In genomic region chr6:8210661-8211060, GRCm38 (mm10) we compare ENCODE assay signal across 9 mouse cellular contexts. TPM values are rescaled to one million over a fixed set of nuclear protein-coding genes. Genes with fewer than 3 reads are reported as not detected.
A peak's percentile ranks its signal among the peaks of the same experiment; 100 is the strongest.
DNase-seq lines count a peak whose midpoint lies in the region; ATAC-seq and TF ChIP-seq lines count a peak whose summit lies in the region.
"Had no signal": no experiment of that assay in that cellular context is flagged by ENCODE, and none has a peak within 500 bp of the region (broad histone marks: within the 10 kb centered on the region; RNA-seq: fewer than 3 reads in every experiment).

No protein-coding gene starts in this region.

- intact Hi-C loops in left cerebral cortex, postnatal 14 days (cut with DNase I), result no loop called here

- 88% methylated on average over 3 of the region's 3 CpGs for WGBS in forebrain, embryonic 15.5 days

- peaks cover 0 to 11% of the 10 kb centered on the region in 2 experiments; a peak in 2 of 4 replicates for H3K4me1 ChIP-seq in CH12.LX (ENCODE audit: control insufficient read depth in 1 of 2, insufficient read depth in 2 of 2)
- peaks cover 11% of the 10 kb centered on the region for H3K4me1 ChIP-seq in forebrain, embryonic 15.5 days

- H3K4me2 ChIP-seq in CH12.LX (ENCODE audit: insufficient read depth, low read depth, poor library complexity, severe bottlenecking), result peak overlapping the region; percentile 100
- H3K4me2 ChIP-seq in forebrain, embryonic 15.5 days (replicated peaks), result peak overlapping the region; percentile 56

- no peak for TF ChIP-seq POLR2A in CH12.LX (IDR thresholded peaks at IDR 0.05; ENCODE audit: low read depth, low read length)

- H3K36me3 ChIP-seq in CH12.LX (replicated peaks in 1 of 2; ENCODE audit: control insufficient read depth in 1 of 2, insufficient read depth in 1 of 2, low read length in 1 of 2), result peaks cover 11 to 30% of the 10 kb centered on the region in 2 experiments
- H3K36me3 ChIP-seq in forebrain, embryonic 15.5 days, result 0 out of 2 replicates have a peak, but pooled peaks cover 9% of the 10 kb centered on the region

- TF ChIP-seq CTCF in CH12.LX (conservative IDR thresholded peaks at IDR 0.05 in 1 of 2, IDR thresholded peaks at IDR 0.05 in 1 of 2; ENCODE audit: low read depth in 2 of 2, low read length in 2 of 2), result no peak

- no peak overlapping the region for H3K27ac ChIP-seq in CH12.LX (ENCODE audit: insufficient read depth, low read depth)
- H3K27ac ChIP-seq in forebrain, embryonic 15.5 days (replicated peaks), result no peak overlapping the region

- peak overlapping the region; percentile 26 to 97 (median 84) for H3K4me3 ChIP-seq in CH12.LX (replicated peaks in 1 of 3; ENCODE audit: low read depth in 2 of 3, low read length in 2 of 3, poor library complexity in 1 of 3)
- H3K4me3 ChIP-seq in forebrain, embryonic 15.5 days, result peak overlapping the region; percentile 4; the same call in 1 of the 2 replicates

- H3K27me3 ChIP-seq in CH12.LX (replicated peaks), result no peaks in the 10 kb centered on the region
- H3K27me3 ChIP-seq in forebrain, embryonic 15.5 days, result no peaks in the 10 kb centered on the region

- DNase-seq in embryo, embryonic 10.5 days (ENCODE audit: low spot score), result peak; percentile 12
- no peak for DNase-seq in embryo, embryonic 11 days
- peak; percentile 5 for DNase-seq in CH12.LX (ENCODE audit: extremely low read depth)
- DNase-seq in gastrocnemius, postnatal 10 days, result no peak
- DNase-seq in left cerebral cortex, postnatal 14 days (ENCODE audit: low spot score in 2 of 2), result no peak
- DNase-seq in ovary, postnatal 36 days (ENCODE audit: low spot score), result no peak

- no peak for ATAC-seq in forebrain, embryonic 15.5 days (replicated peaks)
- ATAC-seq in megakaryocyte progenitor cell, adult 5-6 weeks (replicated peaks; ENCODE audit: poor library complexity), result peak; percentile 13; the same call in 1 of the 2 replicates
- ATAC-seq: CD4-positive, CD25-positive, alpha-beta regulatory T cell, adult 4 months had no signal

- dilution Hi-C loops in CH12.LX (cut with MboI; ENCODE audit: extremely low pct_ligation_motif_present, extremely low pct_unique_long_range_greater_than_20kb, low sequenced_read_pairs), result no loop called here

- H3K79me2 ChIP-seq in CH12.LX (replicated peaks; ENCODE audit: control insufficient read depth, extremely low read depth, insufficient read depth, poor library complexity, severe bottlenecking), result peaks cover 14% of the 10 kb centered on the region

- H3K9ac ChIP-seq in CH12.LX (ENCODE audit: insufficient read depth, low read depth), result peak overlapping the region; percentile 97; the same call in 1 of the 2 replicates
- H3K9ac ChIP-seq in forebrain, embryonic 15.5 days (replicated peaks), result no peak overlapping the region

- H3K9me3 ChIP-seq in CH12.LX (replicated peaks; ENCODE audit: low read length), result no peaks in the 10 kb centered on the region
- no peaks in the 10 kb centered on the region for H3K9me3 ChIP-seq in forebrain, embryonic 15.5 days

- TF ChIP-seq RAD21 in CH12.LX (IDR thresholded peaks at IDR 0.05; ENCODE audit: low read depth, low read length), result no peak

- in situ Hi-C loops in CH12.LX (cut with MboI; ENCODE audit: low pct_ligation_motif_present, low pct_unique_long_range_greater_than_20kb, low sequenced_read_pairs), result no loop called here

- TF ChIP-seq EP300 in CH12.LX (IDR thresholded peaks at IDR 0.05; ENCODE audit: low read length), result no peak

TF ChIP-seq in CH12.LX, 34 proteins besides CTCF, POLR2A, EP300 and RAD21:
- TF ChIP-seq KAT2A (IDR thresholded peaks at IDR 0.05; ENCODE audit: insufficient replicate concordance, low read length) (no peak), PAX5 (IDR thresholded peaks at IDR 0.05; ENCODE audit: low read length) (no peak), MXI1 (IDR thresholded peaks at IDR 0.05; ENCODE audit: low read depth, low read length) (no peak)
TF ChIP-seq in CH12.LX: peak in this region for 0.

RNA-seq across cellular contexts. Expression of gene Mios, which starts 1.6 kb away (rescaled TPM):
- 24.1 and 24.5 TPM in 2 replicates for total RNA-seq in CH12.LX (2012; rRNA removed)
- 23.7 and 25.1 TPM in 2 replicates for total RNA-seq in CH12.LX (2014; rRNA removed)
- polyA plus RNA-seq in CH12.LX (2012; ENCODE audit: insufficient read length, low read depth), result 26.3 and 27.7 TPM in 2 replicates
- 24.5 and 25.5 TPM in 2 replicates for polyA plus RNA-seq in forebrain, embryonic 15.5 days (2015; fragmentation: Nextera tagmentation; extraction: Ambion mirVana)
- 23.5 and 28.7 TPM in 2 replicates for total RNA-seq in megakaryocyte progenitor cell, adult 5-6 weeks (2015)
- total RNA-seq in megakaryocyte progenitor cell, adult 5-6 weeks (2017), result 24.3 and 33.6 TPM in 2 replicates
- total RNA-seq in gastrocnemius, postnatal 10 days (2021), result 10 to 100 TPM; 16.2 to 17.6 TPM
- total RNA-seq in left cerebral cortex, postnatal 14 days (2021), result 10 to 100 TPM; 22.1 to 24.3 TPM

RNA-seq across cellular contexts. Expression of gene Col28a1, which starts 18.2 kb away (rescaled TPM):
- total RNA-seq in CH12.LX (2012; rRNA removed), result not detected in 2 replicates
- not detected in 2 replicates for total RNA-seq in CH12.LX (2014; rRNA removed)
- not detected in 2 replicates for polyA plus RNA-seq in CH12.LX (2012; ENCODE audit: insufficient read length, low read depth)
- 0.38 and 0.61 TPM in 2 replicates for polyA plus RNA-seq in forebrain, embryonic 15.5 days (2015; fragmentation: Nextera tagmentation; extraction: Ambion mirVana)
- total RNA-seq in megakaryocyte progenitor cell, adult 5-6 weeks (2015), result not detected in 2 replicates
- not detected in 2 replicates for total RNA-seq in megakaryocyte progenitor cell, adult 5-6 weeks (2017)
- 1 to 10 TPM; 4.4 to 5.2 TPM for total RNA-seq in gastrocnemius, postnatal 10 days (2021)
- 1 to 10 TPM; 1.0 to 1.1 TPM for total RNA-seq in left cerebral cortex, postnatal 14 days (2021)
- polyA plus RNA-seq: CD4-positive, CD25-positive, alpha-beta regulatory T cell, adult 4 months had no signal

RNA-seq across cellular contexts. Expression of gene Rpa3, which starts 48.3 kb away (rescaled TPM):
- 72.1 and 74.0 TPM in 2 replicates for total RNA-seq in CH12.LX (2012; rRNA removed)
- 264 and 276 TPM in 2 replicates for total RNA-seq in CH12.LX (2014; rRNA removed)
- polyA plus RNA-seq in CH12.LX (2012; ENCODE audit: insufficient read length, low read depth), result 98.3 and 107 TPM in 2 replicates
- 102 and 115 TPM in 2 replicates for polyA plus RNA-seq in forebrain, embryonic 15.5 days (2015; fragmentation: Nextera tagmentation; extraction: Ambion mirVana)
- 153 and 160 TPM in 2 replicates for total RNA-seq in megakaryocyte progenitor cell, adult 5-6 weeks (2015)
- total RNA-seq in megakaryocyte progenitor cell, adult 5-6 weeks (2017), result 127 and 132 TPM in 2 replicates
- total RNA-seq in gastrocnemius, postnatal 10 days (2021), result 10 to 100 TPM; 18.1 to 20.5 TPM
- 10 to 100 TPM; 15.0 to 16.6 TPM for total RNA-seq in left cerebral cortex, postnatal 14 days (2021)

RNA-seq across cellular contexts. Expression of gene Umad1, which starts 48.4 kb away (rescaled TPM):
- total RNA-seq in CH12.LX (2012; rRNA removed) (10.0 and 11.5 TPM in 2 replicates), CH12.LX (2014; rRNA removed) (17.5 and 17.7 TPM in 2 replicates)
- 7.6 and 8.5 TPM in 2 replicates for polyA plus RNA-seq in CH12.LX (2012; ENCODE audit: insufficient read length, low read depth)
- polyA plus RNA-seq in forebrain, embryonic 15.5 days (2015; fragmentation: Nextera tagmentation; extraction: Ambion mirVana), result 40.1 and 42.7 TPM in 2 replicates
- 13.4 and 23.6 TPM in 2 replicates for total RNA-seq in megakaryocyte progenitor cell, adult 5-6 weeks (2015)
- 8.0 and 11.1 TPM in 2 replicates for total RNA-seq in megakaryocyte progenitor cell, adult 5-6 weeks (2017)
- total RNA-seq in gastrocnemius, postnatal 10 days (2021), result 10 to 100 TPM in 1 of 2 experiments, 1 to 10 TPM in 1; 9.3 to 11.3 TPM
- 10 to 100 TPM; 32.6 to 33.5 TPM for total RNA-seq in left cerebral cortex, postnatal 14 days (2021)

RNA-seq across cellular contexts. Expression of gene Gm45062, which starts 48.6 kb away (rescaled TPM):
- total RNA-seq in CH12.LX (2012; rRNA removed) (2.4 and 2.7 TPM in 2 replicates), CH12.LX (2014; rRNA removed) (3.2 and 3.3 TPM in 2 replicates)
- 4.1 and 4.4 TPM in 2 replicates for polyA plus RNA-seq in CH12.LX (2012; ENCODE audit: insufficient read length, low read depth)
- 21.2 and 21.8 TPM in 2 replicates for polyA plus RNA-seq in forebrain, embryonic 15.5 days (2015; fragmentation: Nextera tagmentation; extraction: Ambion mirVana)
- 5.8 and 6.4 TPM in 2 replicates for total RNA-seq in megakaryocyte progenitor cell, adult 5-6 weeks (2015)
- total RNA-seq in megakaryocyte progenitor cell, adult 5-6 weeks (2017), result 4.7 and 6.8 TPM in 2 replicates
- not detected for total RNA-seq in gastrocnemius, postnatal 10 days (2021)
- 1 to 10 TPM; 2.7 to 7.7 TPM for total RNA-seq in left cerebral cortex, postnatal 14 days (2021)

Comparison
In these comparisons a context has a peak if more than half of its experiments do, and no peak if none do; other contexts are left out.
1. DNase-seq: peak in embryo, embryonic 10.5 days (single experiment) and CH12.LX (single experiment); none in embryo, embryonic 11 days (single experiment), gastrocnemius, postnatal 10 days (single experiment), left cerebral cortex, postnatal 14 days (0 of 2) and ovary, postnatal 36 days (single experiment).